Mouse (Mus musculus) left cerebral cortex, postnatal 14 days (tissue): Measurements from ENCODE around the gene Pdzrn4. TPM values are rescaled to one million over a fixed set of nuclear protein-coding genes. Genes with fewer than 3 reads are reported as not detected.

Experiments
- DNase-seq, 2 experiments: peaks; one replicate each; pipeline ENCODE4 v3.0.0; 2021 to 2022; ENCODE audit warnings: low spot score in 2 of 2, mixed read lengths in 1 of 2
- intact Hi-C: fragments of 180-260 bp; cut with DNase I; formaldehyde crosslinking; loops from one replicate; pipeline ENCODE4 v1.15.1; 2025
- total RNA-seq, 2 experiments: library from RNA; stranded (reverse); gene quantifications; 2 replicates each; pipeline ENCODE4 v1.2.3; 2021

Pdzrn4 gene
- total RNA-seq, 2 experiments from 2014 or later: 13.9 to 15.2 TPM

- DNase-seq: no peak
- intact Hi-C loops: no loop called here
Observed at GRCm38 (mm10) chr15:92805934-92806333, 409.3 kb downstream of the Pdzrn4 start.

GRCm38 (mm10) chr15:92806352-92806751, 409.7 kb downstream of the Pdzrn4 start:
- intact Hi-C loops: no loop called here
- no peak for DNase-seq
